Mouse (Mus musculus) CH12.LX (cell line): ENCODE measurements around the gene Olfr250. TPM values are rescaled to one million over a fixed set of nuclear protein-coding genes. Genes with fewer than 3 reads are reported as not detected.

ENCODE experiments used
- polyA plus RNA-seq: library from polyadenylated mRNA; unstranded; fragments of >175 nt; gene quantifications from 2 replicates; pipeline ENCODE4 v1.2.1, GENCODE M21; 2012; ENCODE audit warnings: low read depth; ENCODE audit not compliant: insufficient read length
- total RNA-seq, 2 experiments: library from RNA; depleted of rRNA; stranded (reverse); fragments of 300-350 nt in 1 of 2; fragments of >200 nt in 1 of 2; gene quantifications; 2 replicates each; pipeline ENCODE4 v1.2.3; 2012 to 2014

Gene Olfr250
- total and polyA plus RNA-seq, 3 experiments = not detected

Other genes with a start within 250 kb of the Olfr250 start
Only the 20 nearest of the 22 such genes appear.
- not detected in 2 replicates for gene Olfr890, start 224.4 kb upstream of the Olfr250 start, total RNA-seq (2012; rRNA removed)
- gene Olfr890, start 224.4 kb upstream of the Olfr250 start, total RNA-seq (2014; rRNA removed) = not detected in 2 replicates
- not detected in 2 replicates for gene Olfr890, start 224.4 kb upstream of the Olfr250 start, polyA plus RNA-seq
- gene Olfr891, start 186.1 kb upstream of the Olfr250 start, total RNA-seq (2012; rRNA removed) = not detected in 2 replicates
- gene Olfr891, start 186.1 kb upstream of the Olfr250 start, total RNA-seq (2014; rRNA removed) = not detected in 2 replicates
- not detected in 2 replicates for gene Olfr891, start 186.1 kb upstream of the Olfr250 start, polyA plus RNA-seq
- not detected in 2 replicates for gene Olfr893, start 158.5 kb upstream of the Olfr250 start, total RNA-seq (2012; rRNA removed)
- not detected in 2 replicates for gene Olfr893, start 158.5 kb upstream of the Olfr250 start, total RNA-seq (2014; rRNA removed)
- not detected in 2 replicates for gene Olfr893, start 158.5 kb upstream of the Olfr250 start, polyA plus RNA-seq
- gene Olfr894, start 148.8 kb upstream of the Olfr250 start, total RNA-seq (2012; rRNA removed) = not detected in 2 replicates
- not detected in 2 replicates for gene Olfr894, start 148.8 kb upstream of the Olfr250 start, total RNA-seq (2014; rRNA removed)
- not detected in 2 replicates for gene Olfr894, start 148.8 kb upstream of the Olfr250 start, polyA plus RNA-seq
- not detected in 2 replicates for gene Olfr143, start 114.1 kb upstream of the Olfr250 start, total RNA-seq (2012; rRNA removed)
- not detected in 2 replicates for gene Olfr143, start 114.1 kb upstream of the Olfr250 start, total RNA-seq (2014; rRNA removed)
- gene Olfr143, start 114.1 kb upstream of the Olfr250 start, polyA plus RNA-seq = not detected in 2 replicates
- not detected in 2 replicates for gene Olfr895, start 99.0 kb upstream of the Olfr250 start, total RNA-seq (2012; rRNA removed)
- gene Olfr895, start 99.0 kb upstream of the Olfr250 start, total RNA-seq (2014; rRNA removed) = not detected in 2 replicates
- gene Olfr895, start 99.0 kb upstream of the Olfr250 start, polyA plus RNA-seq = not detected in 2 replicates
- not detected in 2 replicates for gene Olfr896-ps1, start 75.8 kb upstream of the Olfr250 start, total RNA-seq (2012; rRNA removed)
- gene Olfr896-ps1, start 75.8 kb upstream of the Olfr250 start, total RNA-seq (2014; rRNA removed) = not detected in 2 replicates
- gene Olfr896-ps1, start 75.8 kb upstream of the Olfr250 start, polyA plus RNA-seq = not detected in 2 replicates
- not detected in 2 replicates for gene Olfr25, start 37.8 kb upstream of the Olfr250 start, total RNA-seq (2012; rRNA removed)
- gene Olfr25, start 37.8 kb upstream of the Olfr250 start, total RNA-seq (2014; rRNA removed) = not detected in 2 replicates
- gene Olfr25, start 37.8 kb upstream of the Olfr250 start, polyA plus RNA-seq = not detected in 2 replicates
- not detected in 2 replicates for gene Olfr898, start 18.5 kb upstream of the Olfr250 start, total RNA-seq (2012; rRNA removed)
- gene Olfr898, start 18.5 kb upstream of the Olfr250 start, total RNA-seq (2014; rRNA removed) = not detected in 2 replicates
- gene Olfr898, start 18.5 kb upstream of the Olfr250 start, polyA plus RNA-seq = not detected in 2 replicates
- not detected in 2 replicates for gene Olfr251, start 10.2 kb downstream of the Olfr250 start, total RNA-seq (2012; rRNA removed)
- not detected in 2 replicates for gene Olfr251, start 10.2 kb downstream of the Olfr250 start, total RNA-seq (2014; rRNA removed)
- gene Olfr251, start 10.2 kb downstream of the Olfr250 start, polyA plus RNA-seq = not detected in 2 replicates
- not detected in 2 replicates for gene Olfr147, start 34.8 kb downstream of the Olfr250 start, total RNA-seq (2012; rRNA removed)
- gene Olfr147, start 34.8 kb downstream of the Olfr250 start, total RNA-seq (2014; rRNA removed) = not detected in 2 replicates
- gene Olfr147, start 34.8 kb downstream of the Olfr250 start, polyA plus RNA-seq = not detected in 2 replicates
- gene Olfr901, start 62.6 kb downstream of the Olfr250 start, total RNA-seq (2012; rRNA removed) = not detected in 2 replicates
- gene Olfr901, start 62.6 kb downstream of the Olfr250 start, total RNA-seq (2014; rRNA removed) = not detected in 2 replicates
- not detected in 2 replicates for gene Olfr901, start 62.6 kb downstream of the Olfr250 start, polyA plus RNA-seq
- not detected in 2 replicates for gene Olfr902, start 80.8 kb downstream of the Olfr250 start, total RNA-seq (2012; rRNA removed)
- gene Olfr902, start 80.8 kb downstream of the Olfr250 start, total RNA-seq (2014; rRNA removed) = not detected in 2 replicates
- not detected in 2 replicates for gene Olfr902, start 80.8 kb downstream of the Olfr250 start, polyA plus RNA-seq
- gene Olfr904, start 96.2 kb downstream of the Olfr250 start, total RNA-seq (2012; rRNA removed) = not detected in 2 replicates
- not detected in 2 replicates for gene Olfr904, start 96.2 kb downstream of the Olfr250 start, total RNA-seq (2014; rRNA removed)
- gene Olfr904, start 96.2 kb downstream of the Olfr250 start, polyA plus RNA-seq = not detected in 2 replicates
- not detected in 2 replicates for gene Olfr905, start 104.2 kb downstream of the Olfr250 start, total RNA-seq (2012; rRNA removed)
- gene Olfr905, start 104.2 kb downstream of the Olfr250 start, total RNA-seq (2014; rRNA removed) = not detected in 2 replicates
- not detected in 2 replicates for gene Olfr905, start 104.2 kb downstream of the Olfr250 start, polyA plus RNA-seq
- gene Olfr906, start 120.2 kb downstream of the Olfr250 start, total RNA-seq (2012; rRNA removed) = not detected in 2 replicates
- not detected in 2 replicates for gene Olfr906, start 120.2 kb downstream of the Olfr250 start, total RNA-seq (2014; rRNA removed)
- not detected in 2 replicates for gene Olfr906, start 120.2 kb downstream of the Olfr250 start, polyA plus RNA-seq
- not detected in 2 replicates for gene Olfr907, start 128.9 kb downstream of the Olfr250 start, total RNA-seq (2012; rRNA removed)
- gene Olfr907, start 128.9 kb downstream of the Olfr250 start, total RNA-seq (2014; rRNA removed) = not detected in 2 replicates
- gene Olfr907, start 128.9 kb downstream of the Olfr250 start, polyA plus RNA-seq = 0.11 TPM in 1 of 2 replicates, not detected in the other
- gene Olfr911-ps1, start 154.7 kb downstream of the Olfr250 start, total RNA-seq (2012; rRNA removed) = not detected in 2 replicates
- gene Olfr911-ps1, start 154.7 kb downstream of the Olfr250 start, total RNA-seq (2014; rRNA removed) = not detected in 2 replicates
- gene Olfr911-ps1, start 154.7 kb downstream of the Olfr250 start, polyA plus RNA-seq = not detected in 2 replicates
- not detected in 2 replicates for gene Olfr910, start 171.0 kb downstream of the Olfr250 start, total RNA-seq (2012; rRNA removed)
- gene Olfr910, start 171.0 kb downstream of the Olfr250 start, total RNA-seq (2014; rRNA removed) = not detected in 2 replicates
- gene Olfr910, start 171.0 kb downstream of the Olfr250 start, polyA plus RNA-seq = not detected in 2 replicates
- not detected in 2 replicates for gene Olfr912, start 213.3 kb downstream of the Olfr250 start, total RNA-seq (2012; rRNA removed)
- gene Olfr912, start 213.3 kb downstream of the Olfr250 start, total RNA-seq (2014; rRNA removed) = not detected in 2 replicates
- gene Olfr912, start 213.3 kb downstream of the Olfr250 start, polyA plus RNA-seq = not detected in 2 replicates